Mouse (Mus musculus): ENCODE measurements around the gene Pde8b. TPM values are rescaled to one million over a fixed set of nuclear protein-coding genes. Genes with fewer than 3 reads are reported as not detected.

The Pde8b gene
- total and polyA plus RNA-seq, 2 experiments from 2014 or later: 8.1 to 26.4 TPM

DNA sequence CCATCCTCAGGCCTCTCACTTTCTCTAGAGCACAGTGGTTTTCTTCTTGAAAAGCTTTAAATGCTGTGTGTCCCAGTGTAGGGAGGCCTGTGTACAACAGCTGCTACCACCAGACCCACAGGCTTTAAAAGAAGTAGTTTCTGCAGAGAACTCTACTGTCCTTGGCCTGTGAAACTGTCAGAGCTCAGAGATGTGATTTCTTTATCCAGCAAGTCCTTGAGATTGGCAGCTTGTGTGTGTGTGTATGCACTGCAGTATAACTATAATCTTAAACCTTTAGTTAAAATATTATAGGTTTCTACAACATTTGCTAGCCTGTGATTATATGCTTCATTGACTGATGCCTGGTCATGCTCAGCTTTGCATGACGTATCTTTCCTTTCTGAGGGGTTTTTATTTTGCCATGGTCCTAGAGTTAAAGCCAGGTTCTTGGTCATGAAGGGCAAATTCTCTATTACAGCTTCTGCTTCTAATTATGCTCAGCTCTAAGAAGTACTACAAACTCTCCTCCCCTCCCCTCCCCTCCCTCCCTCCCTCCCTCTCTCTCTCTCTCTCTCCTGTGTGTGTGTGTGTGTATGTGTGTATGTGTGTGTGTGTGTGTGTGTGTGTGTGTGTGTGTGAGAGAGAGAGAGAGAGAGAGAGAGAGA is 194.3 kb downstream of the Pde8b start:
- H3K27ac ChIP-seq: no peak overlapping the region
- TF ChIP-seq CTCF (IDR thresholded peaks at IDR 0.05; ENCODE audit: low read depth): no peak
- H3K9ac ChIP-seq (replicated peaks; ENCODE audit: low read length): no peak overlapping the region
- no peaks in the 10 kb centered on the region for H3K9me3 ChIP-seq (ENCODE audit: low read length)
- H3K4me2 ChIP-seq (ENCODE audit: low read depth, low read length): no peak overlapping the region
- no peaks in the 10 kb centered on the region for H3K27me3 ChIP-seq (ENCODE audit: insufficient read depth, low read length)
- no peak for ATAC-seq
- no peaks in the 10 kb centered on the region for H3K36me3 ChIP-seq (ENCODE audit: insufficient read depth, low read length)
- no peak overlapping the region for H3K4me3 ChIP-seq (ENCODE audit: low read length)
- WGBS: 81% methylated on average over 1 of the region's 1 CpGs
- DNase-seq (ENCODE audit: low spot score): no peak
- H3K4me1 ChIP-seq (ENCODE audit: insufficient read depth, low read length): no peaks in the 10 kb centered on the region

DNA sequence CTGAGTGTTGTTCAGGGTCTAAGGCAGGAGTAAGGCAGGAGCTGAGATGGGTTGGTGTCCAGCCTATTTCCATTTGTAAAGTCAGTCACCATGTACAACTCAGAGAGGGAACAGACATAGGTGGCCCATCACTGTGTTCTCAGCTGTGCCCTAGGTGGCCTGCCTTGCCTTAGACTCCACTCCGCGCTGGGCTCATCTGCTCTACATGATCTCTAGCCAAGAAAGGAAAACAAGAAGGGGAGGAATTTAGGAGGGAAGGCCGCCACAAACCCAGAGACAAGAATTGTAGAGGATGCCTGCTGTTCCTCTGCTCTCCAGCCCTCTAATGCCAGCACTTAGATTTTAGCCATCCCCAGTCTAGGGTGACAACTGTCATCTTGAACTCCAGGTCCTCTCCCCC is 197.7 kb downstream of the Pde8b start:
- ATAC-seq (no peak), DNase-seq (ENCODE audit: low spot score) (no peak)
- no peak overlapping the region for H3K27ac ChIP-seq
- H3K4me3 ChIP-seq (ENCODE audit: low read length): no peak overlapping the region
- no peaks in the 10 kb centered on the region for H3K9me3 ChIP-seq (ENCODE audit: low read length)
- 74% methylated on average over 3 of the region's 3 CpGs for WGBS
- H3K36me3 ChIP-seq (ENCODE audit: insufficient read depth, low read length): no peaks in the 10 kb centered on the region
- no peak overlapping the region for H3K4me2 ChIP-seq (ENCODE audit: low read depth, low read length)
- no peaks in the 10 kb centered on the region for H3K4me1 ChIP-seq (ENCODE audit: insufficient read depth, low read length)
- TF ChIP-seq CTCF (IDR thresholded peaks at IDR 0.05; ENCODE audit: low read depth): no peak
- no peaks in the 10 kb centered on the region for H3K27me3 ChIP-seq (ENCODE audit: insufficient read depth, low read length)
- H3K9ac ChIP-seq (replicated peaks; ENCODE audit: low read length): no peak overlapping the region

DNA sequence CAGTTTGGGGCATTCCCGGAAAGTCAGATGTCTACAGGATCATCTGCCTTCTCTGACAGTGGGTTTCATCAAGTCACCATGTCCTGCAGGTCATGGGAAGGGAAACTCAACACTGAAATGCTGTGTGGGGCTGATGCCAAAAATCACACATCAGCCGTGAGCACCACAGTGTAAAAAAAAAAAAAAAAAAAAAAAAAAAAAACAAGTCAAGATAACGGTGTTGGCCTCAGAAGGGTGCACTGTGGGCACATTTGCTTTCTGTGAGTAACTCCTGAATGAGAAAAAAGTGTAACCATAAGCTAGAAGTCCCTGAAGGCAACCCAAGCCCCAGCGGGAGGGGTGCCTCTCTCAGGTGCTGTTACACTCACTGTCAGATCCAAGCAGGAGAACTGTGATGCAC is 199.7 kb downstream of the Pde8b start:
- no peak overlapping the region for H3K9ac ChIP-seq (replicated peaks; ENCODE audit: low read length)
- no peak for ATAC-seq
- no peak for TF ChIP-seq CTCF (IDR thresholded peaks at IDR 0.05; ENCODE audit: low read depth)
- 74% methylated on average over 4 of the region's 4 CpGs for WGBS
- DNase-seq (ENCODE audit: low spot score): no peak
- no peak overlapping the region for H3K4me3 ChIP-seq (ENCODE audit: low read length)
- H3K27me3 ChIP-seq (ENCODE audit: insufficient read depth, low read length): no peaks in the 10 kb centered on the region
- H3K36me3 ChIP-seq (ENCODE audit: insufficient read depth, low read length): no peaks in the 10 kb centered on the region
- no peak overlapping the region for H3K4me2 ChIP-seq (ENCODE audit: low read depth, low read length)
- no peak overlapping the region for H3K27ac ChIP-seq
- no peaks in the 10 kb centered on the region for H3K4me1 ChIP-seq (ENCODE audit: insufficient read depth, low read length)
- no peaks in the 10 kb centered on the region for H3K9me3 ChIP-seq (ENCODE audit: low read length)

DNA sequence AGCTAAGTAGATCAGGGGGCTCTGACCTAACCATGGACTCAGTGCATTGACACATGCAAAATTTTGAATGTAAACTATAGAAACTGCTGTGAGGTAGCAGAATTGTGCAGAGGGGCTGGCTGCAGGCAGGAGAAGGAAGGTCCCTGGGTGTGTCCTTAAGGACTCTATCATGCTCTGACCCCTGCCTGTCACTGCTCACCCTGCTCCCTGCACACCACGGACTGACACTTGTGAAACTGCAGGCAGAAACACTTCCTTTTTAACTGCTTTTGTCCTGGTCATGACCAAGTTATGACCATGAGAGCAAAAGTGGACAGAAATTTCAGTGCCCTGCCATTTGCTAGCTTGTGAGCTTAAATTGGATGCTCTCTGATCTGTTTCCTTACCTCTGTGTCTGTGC is 206.0 kb downstream of the Pde8b start:
- H3K9ac ChIP-seq (replicated peaks; ENCODE audit: low read length): no peak overlapping the region
- no peak overlapping the region for H3K4me2 ChIP-seq (ENCODE audit: low read depth, low read length)
- H3K27ac ChIP-seq: no peak overlapping the region
- H3K36me3 ChIP-seq (ENCODE audit: insufficient read depth, low read length): no peaks in the 10 kb centered on the region
- no peak for TF ChIP-seq CTCF (IDR thresholded peaks at IDR 0.05; ENCODE audit: low read depth)
- no peak overlapping the region for H3K4me3 ChIP-seq (ENCODE audit: low read length)
- H3K9me3 ChIP-seq (ENCODE audit: low read length): no peaks in the 10 kb centered on the region
- no peaks in the 10 kb centered on the region for H3K27me3 ChIP-seq (ENCODE audit: insufficient read depth, low read length)
- ATAC-seq (no peak), DNase-seq (ENCODE audit: low spot score) (no peak)
- H3K4me1 ChIP-seq (ENCODE audit: insufficient read depth, low read length): no peaks in the 10 kb centered on the region
- WGBS: 52% methylated on average over 1 of the region's 1 CpGs

DNA sequence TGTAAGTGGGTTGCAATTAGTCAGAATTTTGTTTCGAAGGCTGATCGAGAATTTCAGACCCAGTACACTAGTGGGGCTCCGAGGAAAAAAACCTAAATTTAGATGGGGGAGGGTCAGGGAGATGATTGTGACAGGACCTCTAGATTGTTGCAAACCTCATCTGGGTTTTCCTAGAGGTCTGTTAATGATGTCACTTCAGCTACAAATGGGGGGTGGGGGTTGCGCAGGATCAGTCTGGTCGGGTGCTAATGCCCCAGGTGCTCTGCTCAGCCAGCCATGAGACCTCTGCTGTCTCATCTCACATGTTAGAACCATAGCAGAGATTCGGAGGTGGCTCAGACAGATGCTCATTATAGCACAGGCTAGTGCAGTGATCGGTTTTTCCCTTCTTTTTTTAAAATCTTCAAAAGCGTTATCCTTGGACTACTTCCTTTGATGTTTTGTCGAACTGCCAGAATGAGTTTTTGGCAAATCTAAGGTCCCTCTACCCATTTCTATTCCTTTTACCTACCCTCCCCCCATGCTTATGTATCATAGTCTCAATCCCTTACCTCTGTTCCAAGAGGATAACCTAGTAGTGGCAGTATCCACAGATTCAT is 209.9 kb downstream of the Pde8b start:
- ATAC-seq: no peak
- WGBS: 74% methylated on average over 9 of the region's 9 CpGs
- Histone ChIP-seq H3K4me3 (ENCODE audit: low read length) (no peak overlapping the region), H3K4me2 (ENCODE audit: low read depth, low read length) (no peak overlapping the region), H3K27me3 (ENCODE audit: insufficient read depth, low read length) (no peaks in the 10 kb centered on the region), H3K4me1 (ENCODE audit: insufficient read depth, low read length) (no peaks in the 10 kb centered on the region), H3K36me3 (ENCODE audit: insufficient read depth, low read length) (no peaks in the 10 kb centered on the region), H3K9ac (replicated peaks; ENCODE audit: low read length) (no peak overlapping the region), H3K9me3 (ENCODE audit: low read length) (no peaks in the 10 kb centered on the region), H3K27ac (no peak overlapping the region)
- DNase-seq (ENCODE audit: low spot score): no peak
- no peak for TF ChIP-seq CTCF (IDR thresholded peaks at IDR 0.05; ENCODE audit: low read depth)

DNA sequence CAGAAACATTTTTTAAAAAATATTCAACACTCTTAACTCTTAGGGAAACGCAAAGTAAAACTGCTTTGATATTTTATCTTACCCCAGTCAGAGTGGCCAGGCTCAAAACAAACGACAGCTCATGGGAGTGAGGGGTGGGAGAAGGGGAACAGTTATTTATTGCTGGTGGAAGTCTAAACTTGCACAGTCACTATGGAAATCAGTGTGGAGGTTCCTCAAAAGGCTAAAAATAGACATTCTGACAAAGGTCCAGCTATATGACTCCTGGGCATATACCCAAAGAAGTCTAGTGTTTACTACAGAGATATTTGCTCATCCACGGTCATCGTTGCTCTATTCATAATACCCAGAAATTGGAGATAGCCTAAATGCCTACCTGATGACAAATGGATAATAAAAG is 211.9 kb downstream of the Pde8b start:
- 85% methylated on average over 4 of the region's 4 CpGs for WGBS
- no peak overlapping the region for H3K27ac ChIP-seq
- no peak overlapping the region for H3K9ac ChIP-seq (replicated peaks; ENCODE audit: low read length)
- no peaks in the 10 kb centered on the region for H3K36me3 ChIP-seq (ENCODE audit: insufficient read depth, low read length)
- no peaks in the 10 kb centered on the region for H3K27me3 ChIP-seq (ENCODE audit: insufficient read depth, low read length)
- no peak for DNase-seq (ENCODE audit: low spot score)
- no peak overlapping the region for H3K4me2 ChIP-seq (ENCODE audit: low read depth, low read length)
- H3K4me1 ChIP-seq (ENCODE audit: insufficient read depth, low read length): no peaks in the 10 kb centered on the region
- no peaks in the 10 kb centered on the region for H3K9me3 ChIP-seq (ENCODE audit: low read length)
- no peak overlapping the region for H3K4me3 ChIP-seq (ENCODE audit: low read length)
- no peak for ATAC-seq
- TF ChIP-seq CTCF (IDR thresholded peaks at IDR 0.05; ENCODE audit: low read depth): no peak

DNA sequence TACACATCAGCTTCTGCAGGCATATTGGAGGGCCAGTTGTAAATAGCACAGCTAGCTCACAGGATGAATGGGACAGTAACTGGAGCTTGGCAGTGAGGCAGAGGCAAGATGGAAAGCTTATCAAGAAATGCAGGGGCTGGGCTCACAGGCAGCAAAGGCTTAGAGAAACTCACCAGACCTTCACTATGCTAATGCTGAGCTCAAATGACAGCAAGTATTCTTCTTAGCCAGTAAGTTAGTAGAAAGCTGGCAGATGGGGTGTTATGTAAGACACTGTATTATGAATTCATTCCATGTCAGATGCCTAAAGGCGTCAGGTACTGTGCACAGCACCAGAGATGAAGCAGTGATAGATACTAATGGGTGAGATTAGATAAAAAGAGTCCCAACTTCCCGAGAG is 215.4 kb downstream of the Pde8b start:
- H3K36me3 ChIP-seq (ENCODE audit: insufficient read depth, low read length): no peaks in the 10 kb centered on the region
- no peak for TF ChIP-seq CTCF (IDR thresholded peaks at IDR 0.05; ENCODE audit: low read depth)
- no peak overlapping the region for H3K4me3 ChIP-seq (ENCODE audit: low read length)
- no peak overlapping the region for H3K27ac ChIP-seq
- no peak overlapping the region for H3K4me2 ChIP-seq (ENCODE audit: low read depth, low read length)
- ATAC-seq: no peak
- no peak overlapping the region for H3K9ac ChIP-seq (replicated peaks; ENCODE audit: low read length)
- H3K27me3 ChIP-seq (ENCODE audit: insufficient read depth, low read length): no peaks in the 10 kb centered on the region
- no peaks in the 10 kb centered on the region; the same call in 1 of the 2 replicates for H3K4me1 ChIP-seq (ENCODE audit: insufficient read depth, low read length)
- 76% methylated on average over 2 of the region's 2 CpGs for WGBS
- no peaks in the 10 kb centered on the region for H3K9me3 ChIP-seq (ENCODE audit: low read length)
- DNase-seq (ENCODE audit: low spot score): no peak

All from hindbrain, postnatal 0 days (tissue).